15 mouse cellular contexts compared by ENCODE assay signal in the genomic region with DNA sequence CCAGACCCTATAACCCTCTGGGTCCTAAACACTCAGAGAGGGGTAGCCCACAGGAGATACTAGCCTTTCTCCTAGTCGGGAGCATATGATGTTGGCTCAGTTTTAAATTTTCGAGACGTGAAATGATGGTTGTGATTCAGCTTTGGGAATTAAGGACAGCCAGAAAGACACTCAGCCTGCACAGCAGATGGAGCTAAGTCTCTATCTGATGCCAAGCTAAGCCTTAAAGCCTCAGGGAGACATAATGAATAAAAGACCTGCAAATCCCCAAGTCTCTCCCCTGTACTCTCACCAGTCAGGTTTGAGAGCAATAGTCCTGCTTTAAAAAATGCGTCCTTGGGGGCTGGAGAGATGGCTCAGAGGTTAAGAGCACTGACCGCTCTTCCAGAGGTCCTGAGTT.
DNase-seq lines count a peak whose midpoint lies in the region; ATAC-seq and TF ChIP-seq lines count a peak whose summit lies in the region.
"Had no signal": no experiment of that assay in that cellular context is flagged by ENCODE, and none has a peak within 500 bp of the region (broad histone marks: within the 10 kb centered on the region; RNA-seq: fewer than 3 reads in every experiment).

No protein-coding gene starts in this region.

- no peak overlapping the region for H3K4me2 ChIP-seq in forebrain, embryonic 16.5 days (ENCODE audit: low read length)
- H3K4me2 ChIP-seq in forebrain, embryonic 12.5 days: no peak overlapping the region
- H3K4me2 ChIP-seq in kidney, postnatal 0 days (ENCODE audit: low read length): no peak overlapping the region
- H3K4me2 ChIP-seq: kidney, embryonic 15.5 days; liver, embryonic 13.5 days had no signal

- no peak overlapping the region for H3K4me3 ChIP-seq in forebrain, embryonic 16.5 days (replicated peaks; ENCODE audit: low read length)
- no peak overlapping the region for H3K4me3 ChIP-seq in forebrain, embryonic 12.5 days (replicated peaks)
- H3K4me3 ChIP-seq in kidney, postnatal 0 days (replicated peaks; ENCODE audit: low read depth, low read length): no peak overlapping the region
- H3K4me3 ChIP-seq: kidney, embryonic 15.5 days; liver, embryonic 13.5 days had no signal

- H3K27me3 ChIP-seq in forebrain, embryonic 16.5 days (replicated peaks; ENCODE audit: control insufficient read depth, insufficient read depth, low read length): no peaks in the 10 kb centered on the region
- H3K27me3 ChIP-seq in forebrain, embryonic 12.5 days: peaks cover 4% of the 10 kb centered on the region; the same call in 1 of the 2 replicates
- H3K27me3 ChIP-seq in kidney, postnatal 0 days (ENCODE audit: insufficient read depth, low read length): no peaks in the 10 kb centered on the region
- H3K27me3 ChIP-seq: kidney, embryonic 15.5 days; liver, embryonic 13.5 days had no signal

- no peak for DNase-seq in kidney, postnatal 0 days (ENCODE audit: low spot score)
- DNase-seq in kidney, adult 18-20 months: no peak
- peak; percentile 44 for DNase-seq in right cerebral cortex, adult 18-20 months
- DNase-seq in right cerebral cortex, postnatal 25 days: no peak
- peak; percentile 73 for DNase-seq in telencephalon, adult 2 months (ENCODE audit: low read depth, low spot score)
- DNase-seq in testis, postnatal 10 days (ENCODE audit: low spot score): no peak
- DNase-seq: cerebellum, adult 9-10 months; liver, embryonic 13.5 days; lung, postnatal 4 days; thymus, adult 2 months had no signal

- TF ChIP-seq CTCF in kidney, postnatal 0 days (IDR thresholded peaks at IDR 0.05; ENCODE audit: low read depth): peak; percentile 59

- H3K9me3 ChIP-seq in forebrain, embryonic 16.5 days (ENCODE audit: control insufficient read depth, low read length): no peaks in the 10 kb centered on the region
- H3K9me3 ChIP-seq in forebrain, embryonic 12.5 days: no peaks in the 10 kb centered on the region
- H3K9me3 ChIP-seq in kidney, postnatal 0 days (replicated peaks; ENCODE audit: low read length): no peaks in the 10 kb centered on the region
- H3K9me3 ChIP-seq: kidney, embryonic 15.5 days; liver, embryonic 13.5 days had no signal

- WGBS in forebrain, embryonic 16.5 days: 52% methylated on average over 5 of the region's 5 CpGs
- 70% methylated on average over 5 of the region's 5 CpGs for WGBS in forebrain, embryonic 12.5 days
- WGBS in kidney, postnatal 0 days: 58% methylated on average over 5 of the region's 5 CpGs

- H3K9ac ChIP-seq in forebrain, embryonic 16.5 days (replicated peaks; ENCODE audit: low read depth, low read length): no peak overlapping the region
- no peak overlapping the region for H3K9ac ChIP-seq in forebrain, embryonic 12.5 days
- no peak overlapping the region for H3K9ac ChIP-seq in kidney, postnatal 0 days (ENCODE audit: low read depth, low read length)
- H3K9ac ChIP-seq: kidney, embryonic 15.5 days; liver, embryonic 13.5 days had no signal

- ATAC-seq in forebrain, embryonic 16.5 days: peak; percentile 58
- ATAC-seq in forebrain, embryonic 12.5 days (ENCODE audit: low FRiP score): no peak
- ATAC-seq in kidney, postnatal 0 days (replicated peaks; ENCODE audit: low FRiP score, low read depth): no peak
- ATAC-seq: CD4-positive, CD25-positive, alpha-beta regulatory T cell, adult 4 months; hindbrain, embryonic 16.5 days had no signal

- no peaks in the 10 kb centered on the region for H3K36me3 ChIP-seq in forebrain, embryonic 16.5 days (ENCODE audit: control insufficient read depth, insufficient read depth)
- no peaks in the 10 kb centered on the region for H3K36me3 ChIP-seq in forebrain, embryonic 12.5 days (replicated peaks)
- H3K36me3 ChIP-seq in kidney, postnatal 0 days (ENCODE audit: insufficient read depth, low read length): no peaks in the 10 kb centered on the region
- H3K36me3 ChIP-seq: kidney, embryonic 15.5 days; liver, embryonic 13.5 days had no signal

- H3K4me1 ChIP-seq in forebrain, embryonic 16.5 days (replicated peaks; ENCODE audit: control insufficient read depth, insufficient read depth, low read length): peaks cover 6% of the 10 kb centered on the region; the same call in 1 of the 2 replicates
- H3K4me1 ChIP-seq in forebrain, embryonic 12.5 days: peaks cover 12% of the 10 kb centered on the region
- peaks cover 9% of the 10 kb centered on the region for H3K4me1 ChIP-seq in kidney, postnatal 0 days (replicated peaks; ENCODE audit: insufficient read depth, low read length)

- H3K27ac ChIP-seq in forebrain, embryonic 16.5 days (ENCODE audit: low read length): peak overlapping the region; percentile 64
- no peak overlapping the region for H3K27ac ChIP-seq in forebrain, embryonic 12.5 days
- no peak overlapping the region for H3K27ac ChIP-seq in kidney, postnatal 0 days
- H3K27ac ChIP-seq: kidney, embryonic 15.5 days; liver, embryonic 13.5 days had no signal

Comparison
In these comparisons a context has a peak if more than half of its experiments do, and no peak if none do; other contexts are left out.
1. DNase-seq: peak in right cerebral cortex, adult 18-20 months (single experiment) and telencephalon, adult 2 months (single experiment); none in kidney, postnatal 0 days (single experiment), kidney, adult 18-20 months (single experiment), right cerebral cortex, postnatal 25 days (single experiment) and testis, postnatal 10 days (single experiment).